Mouse (Mus musculus) thymus, adult 2 months (tissue): ENCODE results near the gene Ppp1r3g. TPM values are rescaled to one million over a fixed set of nuclear protein-coding genes. Genes with fewer than 3 reads are reported as not detected.

Source experiments
- DNase-seq: peaks from one replicate; pipeline ENCODE4 v3.0.0; 2021
- H3K27ac ChIP-seq: fragments of 200-500 bp; 2 replicates; pipeline ENCODE4 v1.5.1; 2012; ENCODE audit warnings: low read length, control low read depth; ENCODE audit not compliant: control insufficient read depth, insufficient read depth
- H3K27me3 ChIP-seq: fragments of 200-500 bp; 2 replicates; pipeline ENCODE4 v1.6.1; 2012; ENCODE audit warnings: mild to moderate bottlenecking, low read length, moderate library complexity, mixed read lengths; ENCODE audit not compliant: control insufficient read depth, insufficient read depth
- H3K36me3 ChIP-seq: fragments of 200-500 bp; 2 replicates; pipeline ENCODE4 v1.6.1; 2012; ENCODE audit warnings: mild to moderate bottlenecking, low read length, moderate library complexity; ENCODE audit not compliant: control insufficient read depth, insufficient read depth
- H3K4me1 ChIP-seq: fragments of 200-500 bp; replicated peaks from 2 replicates; pipeline ENCODE4 v1.6.1; 2012; ENCODE audit warnings: low read length; ENCODE audit not compliant: control insufficient read depth, insufficient read depth
- H3K4me3 ChIP-seq: fragments of 200-500 bp; 2 replicates; pipeline ENCODE4 v1.5.1; 2012; ENCODE audit warnings: mild to moderate bottlenecking, low read length, control low read depth, moderate library complexity; ENCODE audit not compliant: control insufficient read depth, insufficient read depth
- CTCF ChIP-seq: fragments of 200-500 bp; IDR thresholded peaks from 2 replicates; pipeline ENCODE4 v1.5.1; 2012; ENCODE audit warnings: mild to moderate bottlenecking, control low read depth, low read length, moderate library complexity, borderline replicate concordance; ENCODE audit not compliant: control insufficient read depth, poor library complexity, insufficient read depth; ENCODE audit errors: extremely low read depth
- POLR2A ChIP-seq: fragments of 200-500 bp; IDR thresholded peaks from 2 replicates; pipeline ENCODE4 v1.6.1; 2012; ENCODE audit warnings: mild to moderate bottlenecking, low read length, control low read depth, moderate library complexity; ENCODE audit not compliant: control insufficient read depth, poor library complexity, insufficient read depth; ENCODE audit errors: extremely low read depth
- WGBS: fragments of 180-500 bp; shearing (Covaris S2); methylation state at CpG from one replicate; pipeline ENCODE4 v1.1.7; 2018; 5-methylcytosine and 5-hydroxymethylcytosine counted together
- polyA plus RNA-seq: library from polyadenylated mRNA; depleted of rRNA; stranded (reverse); fragments of >200 nt; gene quantifications from 2 replicates; pipeline ENCODE4 v1.2.3, GENCODE M21; 2012; rRNA removed

The Ppp1r3g gene
- polyA plus RNA-seq, 1 experiment = not detected

DNA sequence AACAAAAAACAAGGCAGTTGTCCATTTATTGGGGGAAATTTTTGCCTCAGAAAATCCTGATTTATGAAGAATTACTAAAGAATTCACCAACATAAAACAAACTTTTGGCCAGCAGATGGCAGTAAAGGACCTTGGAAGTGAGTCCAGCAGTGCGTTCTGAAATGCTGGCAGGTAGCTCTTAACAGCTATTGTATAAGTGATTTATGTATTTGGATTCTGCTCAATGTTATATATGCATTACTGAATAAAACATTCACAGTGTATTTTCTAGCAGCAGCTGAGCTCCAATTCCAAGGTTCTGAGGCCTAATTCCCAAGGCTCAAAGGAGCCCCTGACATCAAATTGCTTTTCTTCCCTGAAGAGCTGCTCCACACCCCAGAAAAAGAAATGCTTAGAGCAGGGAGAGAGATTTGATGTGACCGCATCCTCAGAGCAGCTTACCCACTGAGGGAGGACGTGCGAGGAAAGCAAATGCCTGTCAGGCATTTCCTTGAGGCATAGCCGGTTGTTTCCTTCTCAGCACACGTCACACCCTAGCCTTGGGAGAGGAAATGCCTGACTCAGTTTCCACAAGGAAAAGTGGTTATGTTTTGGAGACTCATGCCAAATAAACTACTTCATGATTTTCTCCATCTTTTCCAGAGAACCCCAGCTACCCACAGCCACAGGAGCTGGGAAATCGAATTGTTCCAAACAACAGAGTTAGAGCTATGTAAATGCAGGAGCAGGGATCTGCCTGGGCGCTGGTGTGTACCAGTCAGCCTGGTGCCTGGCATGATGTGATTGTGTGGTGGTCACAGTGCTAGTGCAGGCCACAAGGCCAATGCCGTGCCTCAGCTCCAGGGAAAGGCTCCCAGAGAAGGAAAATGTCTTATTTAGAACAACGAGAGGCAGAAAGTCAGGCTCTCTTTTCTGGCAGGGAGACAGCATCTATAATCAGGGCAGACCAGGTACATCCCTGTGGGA lies 61.0 kb downstream of the Ppp1r3g start:
- no peaks in the 10 kb centered on the region for H3K36me3 ChIP-seq
- peak; percentile 55 for DNase-seq
- H3K27ac ChIP-seq = no peak overlapping the region
- 86% methylated on average over 10 of the region's 10 CpGs for WGBS
- H3K27me3 ChIP-seq = no peaks in the 10 kb centered on the region
- H3K4me1 ChIP-seq = no peaks in the 10 kb centered on the region
- TF ChIP-seq POLR2A (no peak), CTCF (no peak)
- no peak overlapping the region for H3K4me3 ChIP-seq

Other genes with a start within 250 kb of the Ppp1r3g start
- 2.9 and 3.3 TPM in 2 replicates for gene Rpp40, start 52.5 kb upstream of the Ppp1r3g start, polyA plus RNA-seq
- 42.7 and 47.6 TPM in 2 replicates for gene Fars2, start 158.6 kb downstream of the Ppp1r3g start, polyA plus RNA-seq
- gene Lyrm4, start 158.7 kb downstream of the Ppp1r3g start, polyA plus RNA-seq = 4.0 and 4.3 TPM in 2 replicates